Mouse (Mus musculus): ENCODE results near the gene P2ry2. TPM values are rescaled to one million over a fixed set of nuclear protein-coding genes. Genes with fewer than 3 reads are reported as not detected.

P2ry2 gene
- polyA plus RNA-seq, 1 experiment from 2014 or later: 0.89 TPM

- Histone ChIP-seq H3K27me3 (ENCODE audit: insufficient read depth, poor library complexity, severe bottlenecking) (peaks cover 32% of the 10 kb centered on the region), H3K4me3 (no peak overlapping the region), H3K27ac (no peak overlapping the region), H3K9me3 (no peaks in the 10 kb centered on the region), H3K4me1 (replicated peaks) (peaks cover 11% of the 10 kb centered on the region; the same call in 1 of the 2 replicates), H3K36me3 (no peaks in the 10 kb centered on the region)
- DNase-seq (ENCODE audit: low spot score): no peak
- WGBS: 84% methylated on average over 6 of the region's 6 CpGs
Observed at GRCm38 (mm10) chr7:100968376-100968775, 44.3 kb downstream of the P2ry2 start.

GRCm38 (mm10) chr7:100967850-100968249, 44.8 kb downstream of the P2ry2 start:
- 82% methylated on average over 9 of the region's 9 CpGs for WGBS
- H3K4me3 ChIP-seq: no peak overlapping the region
- H3K27ac ChIP-seq: no peak overlapping the region
- no peaks in the 10 kb centered on the region for H3K9me3 ChIP-seq
- H3K36me3 ChIP-seq: no peaks in the 10 kb centered on the region
- DNase-seq (ENCODE audit: low spot score): no peak
- peaks cover 26% of the 10 kb centered on the region for H3K27me3 ChIP-seq (ENCODE audit: insufficient read depth, poor library complexity, severe bottlenecking)
- peaks cover 11% of the 10 kb centered on the region; the same call in 1 of the 2 replicates for H3K4me1 ChIP-seq (replicated peaks)

GRCm38 (mm10) chr7:100966014-100966413, 46.7 kb downstream of the P2ry2 start:
- WGBS: 84% methylated on average over 7 of the region's 7 CpGs
- DNase-seq (ENCODE audit: low spot score): no peak
- Histone ChIP-seq H3K27ac (no peak overlapping the region), H3K27me3 (ENCODE audit: insufficient read depth, poor library complexity, severe bottlenecking) (peaks cover 11% of the 10 kb centered on the region), H3K4me1 (replicated peaks) (peaks cover 11% of the 10 kb centered on the region; the same call in 1 of the 2 replicates), H3K4me3 (no peak overlapping the region), H3K36me3 (no peaks in the 10 kb centered on the region), H3K9me3 (no peaks in the 10 kb centered on the region)

GRCm38 (mm10) chr7:100965079-100965478, 47.6 kb downstream of the P2ry2 start:
- Histone ChIP-seq H3K27ac (no peak overlapping the region), H3K27me3 (ENCODE audit: insufficient read depth, poor library complexity, severe bottlenecking) (peaks cover 7% of the 10 kb centered on the region), H3K4me1 (replicated peaks) (peaks cover 11% of the 10 kb centered on the region; the same call in 1 of the 2 replicates), H3K9me3 (no peaks in the 10 kb centered on the region), H3K36me3 (no peaks in the 10 kb centered on the region), H3K4me3 (no peak overlapping the region)
- no peak for DNase-seq (ENCODE audit: low spot score)
- WGBS: 26% methylated on average over 4 of the region's 4 CpGs

GRCm38 (mm10) chr7:100964242-100964641, 48.4 kb downstream of the P2ry2 start:
- no peak overlapping the region for H3K27ac ChIP-seq
- no peaks in the 10 kb centered on the region for H3K9me3 ChIP-seq
- no peaks in the 10 kb centered on the region for H3K27me3 ChIP-seq (ENCODE audit: insufficient read depth, poor library complexity, severe bottlenecking)
- 87% methylated on average over 6 of the region's 6 CpGs for WGBS
- no peak for DNase-seq (ENCODE audit: low spot score)
- no peaks in the 10 kb centered on the region for H3K36me3 ChIP-seq
- no peak overlapping the region for H3K4me3 ChIP-seq
- 0 out of 2 replicates have a peak, but pooled peaks cover 7% of the 10 kb centered on the region for H3K4me1 ChIP-seq (replicated peaks)

- WGBS: 76% methylated on average over 8 of the region's 8 CpGs
- no peak for DNase-seq (ENCODE audit: low spot score)
- H3K27ac ChIP-seq: no peak overlapping the region
Observed at GRCm38 (mm10) chr7:100963381-100963780, 49.3 kb downstream of the P2ry2 start.

GRCm38 (mm10) chr7:100961146-100961545, 51.5 kb downstream of the P2ry2 start:
- H3K9me3 ChIP-seq: 0 out of 2 replicates have a peak, but pooled peaks cover 2% of the 10 kb centered on the region
- H3K36me3 ChIP-seq: no peaks in the 10 kb centered on the region
- H3K27me3 ChIP-seq (ENCODE audit: insufficient read depth, poor library complexity, severe bottlenecking): no peaks in the 10 kb centered on the region
- no peak overlapping the region for H3K27ac ChIP-seq
- no peak for DNase-seq (ENCODE audit: low spot score)
- H3K4me3 ChIP-seq: no peak overlapping the region
- H3K4me1 ChIP-seq (replicated peaks): 0 out of 2 replicates have a peak, but pooled peaks cover 7% of the 10 kb centered on the region
- 81% methylated on average over 7 of the region's 7 CpGs for WGBS

More at GRCm38 (mm10) chr7:100963381-100963780, 49.3 kb downstream of the P2ry2 start:
- Histone ChIP-seq H3K4me1 (replicated peaks) (0 out of 2 replicates have a peak, but pooled peaks cover 7% of the 10 kb centered on the region), H3K4me3 (no peak overlapping the region), H3K9me3 (0 out of 2 replicates have a peak, but pooled peaks cover 2% of the 10 kb centered on the region), H3K27me3 (ENCODE audit: insufficient read depth, poor library complexity, severe bottlenecking) (no peaks in the 10 kb centered on the region), H3K36me3 (no peaks in the 10 kb centered on the region)

GRCm38 (mm10) chr7:100960462-100960861, 52.2 kb downstream of the P2ry2 start:
- H3K27ac ChIP-seq: no peak overlapping the region
- H3K4me3 ChIP-seq: no peak overlapping the region
- H3K36me3 ChIP-seq: no peaks in the 10 kb centered on the region
- H3K4me1 ChIP-seq (replicated peaks): 0 out of 2 replicates have a peak, but pooled peaks cover 7% of the 10 kb centered on the region
- H3K9me3 ChIP-seq: 0 out of 2 replicates have a peak, but pooled peaks cover 2% of the 10 kb centered on the region
- no peak for DNase-seq (ENCODE audit: low spot score)
- 75% methylated on average over 2 of the region's 2 CpGs for WGBS
- H3K27me3 ChIP-seq (ENCODE audit: insufficient read depth, poor library complexity, severe bottlenecking): no peaks in the 10 kb centered on the region

- no peak overlapping the region for H3K27ac ChIP-seq
- no peaks in the 10 kb centered on the region for H3K36me3 ChIP-seq
- no peak overlapping the region for H3K4me3 ChIP-seq
- no peaks in the 10 kb centered on the region for H3K27me3 ChIP-seq (ENCODE audit: insufficient read depth, poor library complexity, severe bottlenecking)
- 0 out of 2 replicates have a peak, but pooled peaks cover 1% of the 10 kb centered on the region for H3K4me1 ChIP-seq (replicated peaks)
- no peak for DNase-seq (ENCODE audit: low spot score)
- H3K9me3 ChIP-seq: 0 out of 2 replicates have a peak, but pooled peaks cover 2% of the 10 kb centered on the region
- 95% methylated on average over 2 of the region's 2 CpGs for WGBS
Observed at GRCm38 (mm10) chr7:100958426-100958825, 54.2 kb downstream of the P2ry2 start.

GRCm38 (mm10) chr7:100952686-100953085, 60.0 kb downstream of the P2ry2 start:
- 82% methylated on average over 7 of the region's 7 CpGs for WGBS
- DNase-seq (ENCODE audit: low spot score): no peak
- no peak overlapping the region for H3K4me3 ChIP-seq
- H3K27ac ChIP-seq: 0 out of 2 replicates have a peak overlapping the region, but pooled peaks have one; percentile 35
- H3K27me3 ChIP-seq (ENCODE audit: insufficient read depth, poor library complexity, severe bottlenecking): no peaks in the 10 kb centered on the region; the same call in 1 of the 2 replicates
- H3K36me3 ChIP-seq: no peaks in the 10 kb centered on the region
- H3K9me3 ChIP-seq: no peaks in the 10 kb centered on the region
- H3K4me1 ChIP-seq (replicated peaks): peaks cover 20% of the 10 kb centered on the region; the same call in 1 of the 2 replicates

GRCm38 (mm10) chr7:100951903-100952302, 60.8 kb downstream of the P2ry2 start:
- 68% methylated on average over 2 of the region's 2 CpGs for WGBS
- H3K27ac ChIP-seq: no peak overlapping the region
- H3K4me3 ChIP-seq: no peak overlapping the region
- H3K9me3 ChIP-seq: no peaks in the 10 kb centered on the region
- peaks cover 27% of the 10 kb centered on the region for H3K4me1 ChIP-seq (replicated peaks)
- H3K36me3 ChIP-seq: no peaks in the 10 kb centered on the region
- no peaks in the 10 kb centered on the region; the same call in 1 of the 2 replicates for H3K27me3 ChIP-seq (ENCODE audit: insufficient read depth, poor library complexity, severe bottlenecking)
- no peak for DNase-seq (ENCODE audit: low spot score)

- Histone ChIP-seq H3K4me3 (no peak overlapping the region), H3K36me3 (no peaks in the 10 kb centered on the region), H3K9me3 (no peaks in the 10 kb centered on the region), H3K27me3 (ENCODE audit: insufficient read depth, poor library complexity, severe bottlenecking) (no peaks in the 10 kb centered on the region; the same call in 1 of the 2 replicates), H3K27ac (peak overlapping the region; percentile 60), H3K4me1 (replicated peaks) (peaks cover 34% of the 10 kb centered on the region)
- 66% methylated on average over 12 of the region's 12 CpGs for WGBS
- no peak for DNase-seq (ENCODE audit: low spot score)
Observed at GRCm38 (mm10) chr7:100950481-100951010, 62.1 kb downstream of the P2ry2 start.

GRCm38 (mm10) chr7:100950031-100950430, 62.6 kb downstream of the P2ry2 start:
- H3K4me1 ChIP-seq (replicated peaks): peaks cover 34% of the 10 kb centered on the region

More at GRCm38 (mm10) chr7:100950031-100950430, 62.6 kb downstream of the P2ry2 start:
- DNase-seq (ENCODE audit: low spot score): no peak
- H3K27ac ChIP-seq: peak overlapping the region; percentile 60; the same call in 1 of the 2 replicates
- 60% methylated on average over 5 of the region's 5 CpGs for WGBS
- no peaks in the 10 kb centered on the region for H3K36me3 ChIP-seq
- no peaks in the 10 kb centered on the region; the same call in 1 of the 2 replicates for H3K27me3 ChIP-seq (ENCODE audit: insufficient read depth, poor library complexity, severe bottlenecking)
- no peak overlapping the region for H3K4me3 ChIP-seq
- H3K9me3 ChIP-seq: no peaks in the 10 kb centered on the region

All from hindbrain, embryonic 10.5 days (tissue).